In the genomic region with DNA sequence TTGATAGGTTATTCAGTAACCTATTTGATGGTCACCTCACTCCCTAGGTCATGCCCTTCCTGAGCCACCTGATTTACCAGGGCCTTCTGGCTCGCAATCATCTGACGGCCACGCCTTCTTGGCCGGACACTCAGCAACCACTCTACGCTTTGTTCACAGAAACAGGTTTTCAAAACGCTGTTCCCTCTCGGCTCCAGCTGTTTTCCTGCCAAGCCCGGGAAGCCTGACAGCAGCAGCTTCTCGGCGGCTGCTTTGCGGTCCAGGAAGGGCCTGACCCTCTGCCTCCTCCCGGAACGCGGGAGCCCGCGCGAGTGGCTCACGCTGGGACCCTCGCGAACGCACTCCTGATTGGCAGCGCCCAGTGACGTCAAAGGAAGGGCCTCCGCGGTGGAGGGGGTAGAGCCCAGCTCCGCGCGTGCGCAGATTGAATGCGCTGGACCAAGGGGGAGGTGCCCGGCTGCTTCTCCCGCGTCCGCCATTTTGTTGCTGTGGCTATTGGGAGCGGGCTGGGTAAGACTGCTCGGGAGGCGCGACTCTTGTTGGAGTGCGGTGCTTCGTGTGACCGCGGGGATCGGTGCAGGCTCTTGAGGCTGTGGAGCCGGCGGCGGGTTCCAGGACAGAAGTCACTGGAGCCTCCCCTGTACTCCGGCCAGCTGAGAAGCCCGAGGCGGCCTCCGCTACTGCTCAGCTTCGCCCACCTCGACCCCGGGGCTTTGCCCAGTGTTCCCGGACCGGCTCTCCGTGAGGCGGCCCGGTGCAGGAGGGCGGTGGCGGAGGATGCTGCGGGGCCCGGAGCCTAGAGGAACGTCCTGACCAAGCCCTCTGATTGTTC, we compare ENCODE assay signal across 8 mouse cellular contexts. TPM values are rescaled to one million over a fixed set of nuclear protein-coding genes. Genes with fewer than 3 reads are reported as not detected.
DNase-seq lines count a peak whose midpoint lies in the region; ATAC-seq and TF ChIP-seq lines count a peak whose summit lies in the region.

Crkl (plus strand) TSS at position 447 of the 832 bp plus-strand sequence.

- H3K4me3 ChIP-seq in G1E (ENCODE audit: low read depth, low read length), result peak within 1 kb of the TSS; percentile 98
- peak within 1 kb of the TSS; percentile 98 for H3K4me3 ChIP-seq in forebrain, postnatal 0 days (ENCODE audit: low read depth, low read length)
- peak within 1 kb of the TSS; percentile 80 for H3K4me3 ChIP-seq in lung, embryonic 15.5 days

- H3K27ac ChIP-seq in forebrain, postnatal 0 days (ENCODE audit: low read depth, low read length), result peak within 1 kb of the TSS; percentile 98
- H3K27ac ChIP-seq in lung, embryonic 15.5 days, result peak within 1 kb of the TSS; percentile 94

- peaks cover 22% of the 10 kb centered on the region for H3K36me3 ChIP-seq in G1E (replicated peaks)
- peaks cover 8% of the 10 kb centered on the region; the same call in 1 of the 2 replicates for H3K36me3 ChIP-seq in forebrain, postnatal 0 days (ENCODE audit: insufficient read depth)
- 0 out of 2 replicates have a peak, but pooled peaks cover 12% of the 10 kb centered on the region for H3K36me3 ChIP-seq in lung, embryonic 15.5 days

- no peak for TF ChIP-seq CTCF in G1E (IDR thresholded peaks at IDR 0.05; ENCODE audit: low read depth, low read length)
- TF ChIP-seq CTCF in forebrain, postnatal 0 days (IDR thresholded peaks at IDR 0.05; ENCODE audit: low read depth), result no peak; the same call in 1 of the 2 replicates

- H3K4me2 ChIP-seq in forebrain, postnatal 0 days (ENCODE audit: low read depth), result peak within 1 kb of the TSS; percentile 88
- peak within 1 kb of the TSS; percentile 81 for H3K4me2 ChIP-seq in lung, embryonic 15.5 days

- H3K9ac ChIP-seq in forebrain, postnatal 0 days, result peak within 1 kb of the TSS; percentile 98
- peak within 1 kb of the TSS; percentile 87 for H3K9ac ChIP-seq in lung, embryonic 15.5 days

- H3K4me1 ChIP-seq in G1E (ENCODE audit: insufficient read depth, low read depth, low read length), result peaks cover 30% of the 10 kb centered on the region
- H3K4me1 ChIP-seq in forebrain, postnatal 0 days (ENCODE audit: insufficient read depth), result peaks cover 15% of the 10 kb centered on the region
- H3K4me1 ChIP-seq in lung, embryonic 15.5 days, result peaks cover 21% of the 10 kb centered on the region

- 1% methylated on average over 63 of the region's 63 CpGs for WGBS in forebrain, postnatal 0 days
- under 1% methylated on average over 62 of the region's 63 CpGs for WGBS in lung, embryonic 15.5 days

- peak; percentile 92 for ATAC-seq in G1E (ENCODE audit: extremely low read depth, insufficient number of reproducible peaks, low FRiP score, poor library complexity, severe bottlenecking)
- peak; percentile 96 for ATAC-seq in forebrain, postnatal 0 days
- peak; percentile 97 for ATAC-seq in lung, embryonic 15.5 days (ENCODE audit: borderline replicate concordance, extremely low read depth, low FRiP score, low TSS enrichment)

- no peaks in the 10 kb centered on the region for H3K27me3 ChIP-seq in G1E (ENCODE audit: insufficient read depth, low read length)
- no peaks in the 10 kb centered on the region for H3K27me3 ChIP-seq in forebrain, postnatal 0 days (ENCODE audit: insufficient read depth, low read length)
- no peaks in the 10 kb centered on the region for H3K27me3 ChIP-seq in lung, embryonic 15.5 days

- DNase-seq in G1E (ENCODE audit: low spot score), result peak; percentile 98
- peak; percentile 98 to 99 for DNase-seq in cerebellum, adult 18-20 months
- DNase-seq in forebrain, postnatal 0 days, result peak; percentile 99
- peak; percentile 99 for DNase-seq in heart, postnatal 4 days
- peak; percentile 97 to 98 for DNase-seq in layer of hippocampus, adult 8-10 months (ENCODE audit: low spot score in 2 of 2)
- DNase-seq in ovary, adult 18-20 months (ENCODE audit: low spot score), result peak; percentile 97
- peak; percentile 98 for DNase-seq in thymus, postnatal 0 days (ENCODE audit: low spot score)

- H3K9me3 ChIP-seq in G1E (replicated peaks), result 0 out of 2 replicates have a peak, but pooled peaks cover under 1% of the 10 kb centered on the region
- H3K9me3 ChIP-seq in forebrain, postnatal 0 days (ENCODE audit: low read length), result no peaks in the 10 kb centered on the region
- H3K9me3 ChIP-seq in lung, embryonic 15.5 days, result no peaks in the 10 kb centered on the region

RNA-seq across cellular contexts. Expression of gene Crkl, which starts in this region (rescaled TPM):
- 40.3 and 46.9 TPM in 2 replicates for total RNA-seq in G1E (2014; fragmentation: Nextera tagmentation)
- 20.4 and 22.9 TPM in 2 replicates for total RNA-seq in G1E (2017)
- 22.0 and 22.6 TPM in 2 replicates for polyA plus RNA-seq in G1E (2012)
- total RNA-seq in forebrain, postnatal 0 days (2014; rRNA removed), result 31.4 and 55.4 TPM in 2 replicates
- polyA plus RNA-seq in forebrain, postnatal 0 days (2015; fragmentation: Nextera tagmentation; extraction: Ambion mirVana), result 44.5 and 60.5 TPM in 2 replicates
- 10 to 100 TPM; 31.6 to 34.4 TPM for total RNA-seq in heart, postnatal 4 days (2021)
- total RNA-seq in layer of hippocampus, adult 8-10 months (2022), result 10 to 100 TPM; 35.3 to 49.3 (median 38.4) TPM
- polyA plus RNA-seq in lung, embryonic 15.5 days (2015; fragmentation: Nextera tagmentation; extraction: Ambion mirVana), result 67.5 and 67.8 TPM in 2 replicates
- 59.8 and 68.0 TPM in 2 replicates for polyA plus RNA-seq in thymus, postnatal 0 days (2015; fragmentation: Nextera tagmentation; extraction: Ambion mirVana)

Comparison
In these comparisons a context has a peak if more than half of its experiments do, and no peak if none do; other contexts are left out.
1. Peak in every context shown above with its lines: DNase-seq, ATAC-seq, H3K4me3 ChIP-seq and H3K27ac ChIP-seq.